Mouse (Mus musculus) spleen, postnatal 4 days (tissue): Measurements from ENCODE around the gene Fastkd5.
"Not testable (repeated sequence)": the region's sequence is repeated elsewhere in the genome, so short reads cannot be mapped to it uniquely, and the experiment has no call there.

Experiments
- DNase-seq, 2 experiments: peaks; one replicate each; pipeline ENCODE4 v3.0.0; 2022; ENCODE audit warnings: low spot score in 2 of 2

Gene Fastkd5

DNA sequence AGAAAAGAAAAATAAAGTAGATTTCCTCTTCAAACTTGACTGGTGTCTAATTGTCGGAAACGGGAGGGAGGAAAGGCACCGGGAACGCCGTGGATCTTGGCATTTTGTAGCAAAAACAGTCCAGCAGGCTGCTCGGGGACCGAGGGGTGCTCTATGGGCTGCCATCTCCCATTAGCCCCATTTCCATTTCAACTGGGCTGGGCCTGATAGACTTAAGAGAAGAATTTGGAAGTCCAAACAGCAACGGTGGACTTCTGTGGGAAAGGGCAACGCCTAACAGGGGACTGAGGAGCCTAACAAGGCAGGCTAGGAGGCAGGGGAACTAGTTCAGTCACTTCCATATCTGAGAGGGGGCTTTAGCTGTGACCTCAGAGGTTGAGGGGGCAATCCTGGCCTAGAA is 52.8 kb downstream of the Fastkd5 start:
- DNase-seq = no peak

DNA sequence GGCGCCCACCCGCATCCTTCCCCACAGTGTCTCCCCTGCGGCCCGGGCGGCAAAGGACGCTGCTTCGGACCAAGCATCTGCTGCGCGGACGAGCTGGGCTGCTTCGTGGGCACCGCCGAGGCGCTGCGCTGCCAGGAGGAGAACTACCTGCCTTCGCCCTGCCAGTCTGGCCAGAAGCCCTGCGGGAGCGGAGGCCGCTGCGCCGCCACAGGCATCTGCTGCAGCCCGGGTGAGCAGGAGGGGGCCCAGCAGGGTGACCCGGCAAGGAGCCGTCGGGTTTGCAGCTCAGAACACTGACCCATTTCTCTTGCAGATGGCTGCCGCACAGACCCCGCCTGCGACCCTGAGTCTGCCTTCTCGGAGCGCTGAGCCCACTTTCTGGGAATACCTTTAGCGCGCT is 53.3 kb downstream of the Fastkd5 start:
- not testable (repeated sequence) for DNase-seq

GRCm38 (mm10) chr2:130575873-130576272 is 54.0 kb downstream of the Fastkd5 start, which contains the start of gene Oxt:
Gene Oxt, plus strand, starts transcription at chr2:130576173.
- no peak for DNase-seq

DNA sequence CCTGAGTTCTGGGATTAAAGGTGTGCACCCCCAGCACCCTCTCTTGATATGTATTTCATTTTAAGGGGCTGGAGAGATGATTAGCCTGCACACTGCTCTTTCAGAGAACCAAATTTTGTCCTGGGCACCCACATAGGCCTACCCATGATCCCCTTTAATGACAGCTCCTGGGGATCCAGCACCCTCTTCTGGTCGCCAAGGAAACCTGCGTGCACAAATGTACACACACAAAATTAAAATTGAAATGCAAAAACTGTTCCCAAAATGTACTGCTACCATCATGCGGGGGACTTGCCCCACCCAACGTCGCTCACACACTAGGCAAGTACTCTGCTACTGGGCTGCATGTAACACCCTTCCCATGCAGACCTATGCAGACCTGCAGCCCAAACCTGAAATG is 54.9 kb downstream of the Fastkd5 start:
- DNase-seq = no peak

DNA sequence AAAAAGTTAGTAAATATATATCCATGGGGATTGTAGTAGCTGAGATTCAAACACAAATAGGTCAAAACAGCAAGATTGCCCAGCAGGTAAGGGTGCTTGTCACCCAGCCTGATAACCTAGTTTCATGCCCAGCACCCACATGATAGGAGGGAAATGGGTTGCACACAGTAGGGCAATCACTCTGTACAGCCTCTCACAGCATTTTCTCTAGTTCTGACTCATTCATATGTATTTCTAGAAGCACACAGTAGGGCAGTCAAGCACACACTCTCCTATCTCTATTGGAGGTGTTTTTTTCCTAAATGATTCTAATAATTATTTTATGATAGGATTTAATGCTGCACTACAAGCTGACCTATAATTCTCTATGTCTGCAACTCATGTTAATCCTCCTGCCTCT is 59.9 kb downstream of the Fastkd5 start:
- DNase-seq = no peak

- DNase-seq = no peak
Measured at GRCm38 (mm10) chr2:130568921-130569320, 60.9 kb downstream of the Fastkd5 start.

GRCm38 (mm10) chr2:130564983-130565382 is 64.8 kb downstream of the Fastkd5 start:
- DNase-seq = no peak

- DNase-seq = no peak
Measured at GRCm38 (mm10) chr2:130564063-130564462, 65.8 kb downstream of the Fastkd5 start.
